Mouse (Mus musculus) spleen, adult 2 months (tissue): Measurements from ENCODE around the gene Nrxn3.

ENCODE experiments used
- CTCF ChIP-seq: fragments of 200-500 bp; IDR thresholded peaks from 2 replicates; pipeline ENCODE4 v1.5.1; 2011; ENCODE audit warnings: mild to moderate bottlenecking, inconsistent platforms; ENCODE audit not compliant: insufficient read depth, insufficient read length, insufficient replicate concordance; ENCODE audit errors: extremely low read depth
- POLR2A ChIP-seq: fragments of 200-500 bp; IDR thresholded peaks from 2 replicates; pipeline ENCODE4 v1.6.1; 2011; ENCODE audit warnings: low read depth, low read length, inconsistent platforms

- TF ChIP-seq CTCF (no peak), POLR2A (no peak)
Measured at GRCm38 (mm10) chr12:89742796-89743195, 1020.1 kb downstream of the Nrxn3 start.
